Mouse (Mus musculus) hindbrain, embryonic 13.5 days (tissue): ENCODE data around the gene Olfr68. TPM values are rescaled to one million over a fixed set of nuclear protein-coding genes. Genes with fewer than 3 reads are reported as not detected.
"Not testable (repeated sequence)": the region's sequence is repeated elsewhere in the genome, so short reads cannot be mapped to it uniquely, and the experiment has no call there.

Experiments
- ATAC-seq: fragments of 200-750 bp; cut with Nextera tagmentation; 2 replicates; pipeline ENCODE4 v1.8.0; 2017; ENCODE audit warnings: moderate TSS enrichment; ENCODE audit not compliant: low FRiP score
- H3K27ac ChIP-seq: fragments of 300-500 bp; sonication (generic); 2 replicates; pipeline ENCODE4 v1.5.1; 2015; ENCODE audit warnings: inconsistent platforms, mild to moderate bottlenecking, moderate library complexity
- H3K27me3 ChIP-seq: fragments of 300-500 bp; sonication (generic); 2 replicates; pipeline ENCODE4 v1.6.1; 2015; ENCODE audit warnings: mild to moderate bottlenecking, inconsistent platforms
- H3K36me3 ChIP-seq: fragments of 300-500 bp; sonication (generic); 2 replicates; pipeline ENCODE4 v1.6.1; 2015; ENCODE audit warnings: mild to moderate bottlenecking, inconsistent platforms
- H3K4me1 ChIP-seq: fragments of 300-500 bp; sonication (generic); replicated peaks from 2 replicates; pipeline ENCODE4 v1.6.1; 2015; ENCODE audit warnings: inconsistent platforms
- H3K4me2 ChIP-seq: fragments of 300-500 bp; sonication (generic); 2 replicates; pipeline ENCODE4 v1.6.1; 2015; ENCODE audit warnings: inconsistent platforms, mild to moderate bottlenecking, moderate library complexity
- H3K4me3 ChIP-seq: fragments of 300-500 bp; sonication (generic); 2 replicates; pipeline ENCODE4 v1.5.1; 2015; ENCODE audit warnings: mild to moderate bottlenecking, inconsistent platforms
- H3K9ac ChIP-seq: fragments of 300-500 bp; sonication (generic); 2 replicates; pipeline ENCODE4 v1.6.1; 2015; ENCODE audit warnings: mild to moderate bottlenecking, inconsistent platforms
- H3K9me3 ChIP-seq: fragments of 300-500 bp; sonication (generic); 2 replicates; pipeline ENCODE4 v1.6.1; 2016; ENCODE audit warnings: inconsistent platforms
- WGBS: fragments of 180-500 bp; shearing (Covaris S2); methylation state at CpG from one replicate; pipeline ENCODE4 v1.1.7; 2015; 5-methylcytosine and 5-hydroxymethylcytosine counted together
- polyA plus RNA-seq: library from polyadenylated mRNA; unstranded; fragments of >200 nt; fragmentation: Nextera tagmentation; extraction: Ambion mirVana; gene quantifications from 2 replicates; pipeline ENCODE4 v1.2.1, GENCODE M21; 2015

Gene Olfr68
- polyA plus RNA-seq = not detected in 2 replicates

GRCm38 (mm10) chr7:103779598-103779997 is at the start of gene Olfr68:
Olfr68 (minus strand) TSS chr7:103779698.
- 84% methylated on average over 3 of the region's 3 CpGs for WGBS
- Histone ChIP-seq H3K27me3 (no peaks in the 10 kb centered on the region), H3K9ac (no peak within 1 kb of the TSS), H3K4me2 (no peak within 1 kb of the TSS), H3K36me3 (no peaks in the 10 kb centered on the region), H3K4me1 (no peaks in the 10 kb centered on the region), H3K9me3 (no peaks in the 10 kb centered on the region), H3K27ac (no peak within 1 kb of the TSS), H3K4me3 (no peak within 1 kb of the TSS)
- no peak for ATAC-seq

DNA sequence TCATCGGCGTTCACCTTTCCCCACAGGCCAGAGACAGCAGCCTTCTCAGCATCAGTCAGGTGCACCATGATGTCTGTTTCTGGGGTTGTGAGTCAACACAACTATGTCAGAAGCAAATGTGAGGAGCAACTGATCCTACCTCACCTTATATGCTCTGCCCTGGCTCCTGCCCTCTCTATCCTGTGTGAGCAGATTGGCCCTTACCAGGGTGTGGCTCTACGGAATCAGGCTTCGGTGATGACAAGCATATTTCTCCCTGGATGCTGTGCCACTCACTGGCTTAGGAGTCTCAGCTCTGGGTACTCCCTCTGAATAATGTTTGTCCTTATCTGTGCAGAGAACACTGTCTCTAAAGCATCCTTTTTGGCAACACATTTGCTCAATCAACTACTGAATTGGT is 48.3 kb upstream of the Olfr68 start, which contains the start of gene Hbb-bs:
TSS of gene Hbb-bs (minus strand) at position 289 of the 400 bp plus-strand sequence.
- ATAC-seq = no peak
- Histone ChIP-seq H3K9me3 (no peaks in the 10 kb centered on the region), H3K9ac (no peak within 1 kb of the TSS), H3K36me3 (no peaks in the 10 kb centered on the region), H3K4me3 (no peak within 1 kb of the TSS), H3K4me1 (no peaks in the 10 kb centered on the region), H3K27me3 (no peaks in the 10 kb centered on the region), H3K4me2 (no peak within 1 kb of the TSS), H3K27ac (no peak within 1 kb of the TSS)
- WGBS = 93% methylated on average over 4 of the region's 4 CpGs

DNA sequence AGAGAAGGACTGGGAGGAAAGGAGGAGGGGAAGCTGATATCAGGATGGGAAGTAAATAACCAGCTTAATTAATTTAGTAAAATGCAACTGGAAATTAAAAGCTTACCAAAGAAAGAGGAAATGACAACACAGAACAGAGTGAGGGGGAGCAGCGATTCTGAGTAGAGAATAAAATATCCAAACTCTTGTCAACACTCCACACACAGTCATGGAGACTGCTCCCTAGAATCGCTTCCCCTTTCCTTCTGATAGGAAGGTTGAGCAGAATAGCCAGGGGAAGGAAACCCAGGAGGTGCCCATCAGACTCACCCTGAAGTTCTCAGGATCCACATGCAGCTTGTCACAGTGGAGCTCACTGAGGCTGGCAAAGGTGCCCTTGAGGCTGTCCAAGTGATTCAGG is 47.6 kb upstream of the Olfr68 start:
- H3K36me3 ChIP-seq, H3K9me3 ChIP-seq, H3K9ac ChIP-seq, H3K4me2 ChIP-seq, H3K4me3 ChIP-seq, H3K27ac ChIP-seq, H3K4me1 ChIP-seq, ATAC-seq, H3K27me3 ChIP-seq: not testable (repeated sequence)
- no CpG with 5 or more reads among the region's 2 CpGs for WGBS

GRCm38 (mm10) chr7:103826255-103826887 is 46.9 kb upstream of the Olfr68 start:
- Histone ChIP-seq H3K9me3 (no peaks in the 10 kb centered on the region), H3K27ac (no peak overlapping the region), H3K4me3 (no peak overlapping the region), H3K4me2 (no peak overlapping the region), H3K27me3 (no peaks in the 10 kb centered on the region), H3K4me1 (no peaks in the 10 kb centered on the region), H3K9ac (no peak overlapping the region), H3K36me3 (no peaks in the 10 kb centered on the region)
- WGBS = 65% methylated on average over 3 of the region's 3 CpGs
- ATAC-seq = no peak

GRCm38 (mm10) chr7:103825536-103826254 is 46.2 kb upstream of the Olfr68 start:
- H3K9me3 ChIP-seq = no peaks in the 10 kb centered on the region
- no peaks in the 10 kb centered on the region for H3K27me3 ChIP-seq
- no peaks in the 10 kb centered on the region for H3K36me3 ChIP-seq
- H3K27ac ChIP-seq = no peak overlapping the region
- no peaks in the 10 kb centered on the region for H3K4me1 ChIP-seq
- H3K4me3 ChIP-seq = no peak overlapping the region
- no peak for ATAC-seq
- H3K4me2 ChIP-seq = no peak overlapping the region
- H3K9ac ChIP-seq = no peak overlapping the region
- 95% methylated on average over 3 of the region's 3 CpGs for WGBS

DNA sequence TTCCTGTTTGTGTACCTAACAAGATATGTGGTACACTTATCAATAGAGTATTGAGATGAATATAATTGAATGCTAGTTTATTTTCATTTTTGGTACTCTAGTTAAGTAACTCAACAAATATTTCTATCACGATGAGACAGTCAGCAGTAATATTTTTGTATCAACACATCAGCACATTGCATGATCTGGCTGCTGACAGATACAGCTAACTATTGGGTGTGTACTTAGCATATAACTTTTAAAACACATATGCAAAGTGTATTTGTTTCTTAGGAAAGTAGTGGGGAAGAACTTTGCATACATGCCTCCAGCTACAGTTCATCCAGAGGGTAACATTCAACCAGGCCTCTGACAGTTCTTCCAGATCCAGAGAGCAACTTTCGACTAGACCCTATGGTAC is 45.1 kb upstream of the Olfr68 start:
- H3K9me3 ChIP-seq = no peaks in the 10 kb centered on the region
- 91% methylated on average over 2 of the region's 2 CpGs for WGBS

GRCm38 (mm10) chr7:103815085-103815484 is 35.6 kb upstream of the Olfr68 start:
- H3K4me3 ChIP-seq, H3K4me1 ChIP-seq, H3K4me2 ChIP-seq, H3K36me3 ChIP-seq, H3K27me3 ChIP-seq, ATAC-seq, H3K9ac ChIP-seq, H3K27ac ChIP-seq, H3K9me3 ChIP-seq: not testable (repeated sequence)
- no CpG with 5 or more reads among the region's 2 CpGs for WGBS

More for the DNA sequence above, 45.1 kb upstream of the Olfr68 start:
- ATAC-seq = no peak
- H3K27ac ChIP-seq = no peak overlapping the region
- H3K27me3 ChIP-seq = no peaks in the 10 kb centered on the region
- no peak overlapping the region for H3K4me2 ChIP-seq
- H3K4me3 ChIP-seq = no peak overlapping the region
- no peak overlapping the region for H3K9ac ChIP-seq
- H3K4me1 ChIP-seq = no peaks in the 10 kb centered on the region
- no peaks in the 10 kb centered on the region for H3K36me3 ChIP-seq

- ATAC-seq = no peak
- Histone ChIP-seq H3K27ac (no peak within 1 kb of the TSS), H3K4me1 (no peaks in the 10 kb centered on the region), H3K27me3 (no peaks in the 10 kb centered on the region), H3K4me3 (no peak within 1 kb of the TSS), H3K4me2 (no peak within 1 kb of the TSS), H3K36me3 (no peaks in the 10 kb centered on the region), H3K9ac (no peak within 1 kb of the TSS), H3K9me3 (no peaks in the 10 kb centered on the region)
- WGBS = 90% methylated on average over 3 of the region's 3 CpGs
Measured at GRCm38 (mm10) chr7:103813766-103814165, 34.3 kb upstream of the Olfr68 start, which contains the start of gene Hbb-bt. Hbb-bt (minus strand) TSS chr7:103813996.

DNA sequence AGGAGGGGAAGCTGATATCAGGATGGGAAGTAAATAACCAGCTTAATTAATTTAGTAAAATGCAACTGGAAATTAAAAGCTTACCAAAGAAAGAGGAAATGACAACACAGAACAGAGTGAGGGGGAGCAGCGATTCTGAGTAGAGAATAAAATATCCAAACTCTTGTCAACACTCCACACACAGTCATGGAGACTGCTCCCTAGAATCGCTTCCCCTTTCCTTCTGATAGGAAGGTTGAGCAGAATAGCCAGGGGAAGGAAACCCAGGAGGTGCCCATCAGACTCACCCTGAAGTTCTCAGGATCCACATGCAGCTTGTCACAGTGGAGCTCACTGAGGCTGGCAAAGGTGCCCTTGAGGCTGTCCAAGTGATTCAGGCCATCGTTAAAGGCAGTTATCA is 33.7 kb upstream of the Olfr68 start:
- no CpG with 5 or more reads among the region's 3 CpGs for WGBS

DNA sequence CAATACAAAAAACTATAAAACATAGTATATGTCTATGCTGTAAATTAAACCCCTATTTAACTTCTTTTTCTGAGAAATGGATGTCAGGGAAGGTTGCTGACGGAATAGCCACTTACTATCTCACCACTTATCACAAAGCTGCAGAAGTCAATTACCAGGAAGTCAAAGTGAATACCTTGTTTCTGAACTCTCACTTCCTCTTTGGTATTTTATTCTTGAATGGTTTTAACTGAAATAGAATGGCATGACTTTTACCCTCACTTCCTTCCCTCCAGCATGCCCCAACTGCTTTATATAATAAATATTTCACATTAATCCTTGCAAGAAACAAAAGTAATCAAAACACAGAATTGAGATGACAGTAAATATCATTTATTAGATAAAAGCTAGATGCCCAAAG is 32.7 kb upstream of the Olfr68 start:
- H3K4me1 ChIP-seq = no peaks in the 10 kb centered on the region
- H3K9me3 ChIP-seq = no peaks in the 10 kb centered on the region
- H3K36me3 ChIP-seq = no peaks in the 10 kb centered on the region
- H3K27ac ChIP-seq = no peak overlapping the region
- no peak overlapping the region for H3K9ac ChIP-seq
- H3K4me3 ChIP-seq = no peak overlapping the region
- no peaks in the 10 kb centered on the region for H3K27me3 ChIP-seq
- ATAC-seq = no peak
- WGBS = 68% methylated on average over 1 of the region's 1 CpGs
- H3K4me2 ChIP-seq = no peak overlapping the region

More for the DNA sequence above, 33.7 kb upstream of the Olfr68 start:
- H3K4me1 ChIP-seq, H3K4me2 ChIP-seq, H3K9ac ChIP-seq, H3K27ac ChIP-seq, H3K4me3 ChIP-seq, H3K9me3 ChIP-seq, ATAC-seq, H3K27me3 ChIP-seq, H3K36me3 ChIP-seq: not testable (repeated sequence)

- WGBS = 92% methylated on average over 1 of the region's 1 CpGs
- H3K36me3 ChIP-seq = no peaks in the 10 kb centered on the region
- no peaks in the 10 kb centered on the region for H3K9me3 ChIP-seq
- H3K4me1 ChIP-seq = no peaks in the 10 kb centered on the region
- no peak overlapping the region for H3K27ac ChIP-seq
- H3K27me3 ChIP-seq = no peaks in the 10 kb centered on the region
- no peak overlapping the region for H3K4me3 ChIP-seq
- no peak overlapping the region for H3K4me2 ChIP-seq
- ATAC-seq = no peak
- H3K9ac ChIP-seq = no peak overlapping the region
Measured at GRCm38 (mm10) chr7:103811223-103811845, 31.8 kb upstream of the Olfr68 start.

- H3K4me3 ChIP-seq = no peak overlapping the region
- no peaks in the 10 kb centered on the region for H3K9me3 ChIP-seq
- H3K9ac ChIP-seq = no peak overlapping the region
- WGBS = 78% methylated on average over 3 of the region's 3 CpGs
- no peak overlapping the region for H3K27ac ChIP-seq
- H3K36me3 ChIP-seq = no peaks in the 10 kb centered on the region
- H3K4me2 ChIP-seq = no peak overlapping the region
- H3K27me3 ChIP-seq = no peaks in the 10 kb centered on the region
- ATAC-seq = no peak
- no peaks in the 10 kb centered on the region for H3K4me1 ChIP-seq
Measured at GRCm38 (mm10) chr7:103810746-103811145, 31.2 kb upstream of the Olfr68 start.
